Mouse (Mus musculus): ENCODE measurements around the gene Taar2. TPM values are rescaled to one million over a fixed set of nuclear protein-coding genes. Genes with fewer than 3 reads are reported as not detected.

The Taar2 gene
- polyA plus RNA-seq (2014; fragmentation: Illumina TruSeq; extraction: RNeasy Lipid Tissue Mini Kit (QIAGEN cat#74804)): not detected

DNA sequence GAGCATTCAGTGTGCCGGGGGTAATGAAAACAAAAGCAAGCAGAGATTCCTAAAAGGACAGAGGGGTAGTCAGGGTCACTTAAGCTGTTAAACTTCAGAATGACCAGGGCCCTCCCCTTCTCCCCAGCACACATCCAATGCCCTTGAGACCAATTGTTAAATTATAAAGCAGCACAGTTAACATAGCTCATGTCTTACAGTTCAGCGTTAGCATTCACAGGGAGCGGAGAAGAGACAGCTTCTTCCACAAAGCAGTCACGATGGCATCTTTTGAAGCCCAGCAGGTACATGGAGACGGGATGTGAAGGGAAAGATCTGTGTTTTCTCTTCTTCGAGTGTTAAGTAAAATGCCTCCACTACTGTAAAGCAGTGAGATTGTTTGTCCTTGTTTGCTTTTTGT, at the start of gene Taar2:
Taar2 (plus strand) TSS at position 261 of the 400 bp plus-strand sequence.

GRCm38 (mm10) chr10:23894601-23895349, 43.6 kb upstream of the Taar2 start, which contains the start of gene Vnn1:
TSS of gene Vnn1 (plus strand) at chr10:23894688.

DNA sequence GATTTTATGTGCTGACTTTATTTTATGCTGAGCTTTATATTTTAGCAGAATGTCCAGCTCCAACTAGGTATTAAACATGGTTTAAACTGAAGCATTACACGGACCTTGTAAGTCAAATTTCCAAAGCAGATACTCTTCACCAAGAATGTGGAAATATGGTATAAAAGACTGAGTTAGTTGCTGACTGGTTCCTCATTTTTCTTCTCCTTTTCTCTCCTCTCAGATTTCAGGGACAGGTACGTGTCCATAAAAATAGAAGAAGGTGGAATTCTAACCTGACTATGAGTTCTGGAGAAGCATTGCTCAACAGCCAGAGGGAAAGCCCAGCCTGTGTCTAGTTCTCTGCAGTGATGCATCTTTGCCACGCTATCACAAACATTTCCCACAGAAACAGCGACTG, 18.3 kb upstream of the Taar2 start, which contains the start of gene Taar1:
Taar1 (plus strand) TSS at position 301 of the 400 bp plus-strand sequence.

GRCm38 (mm10) chr10:23949508-23950005, 11.2 kb downstream of the Taar2 start, which contains the start of gene Taar3:
TSS of gene Taar3 (plus strand) at chr10:23949558.

DNA sequence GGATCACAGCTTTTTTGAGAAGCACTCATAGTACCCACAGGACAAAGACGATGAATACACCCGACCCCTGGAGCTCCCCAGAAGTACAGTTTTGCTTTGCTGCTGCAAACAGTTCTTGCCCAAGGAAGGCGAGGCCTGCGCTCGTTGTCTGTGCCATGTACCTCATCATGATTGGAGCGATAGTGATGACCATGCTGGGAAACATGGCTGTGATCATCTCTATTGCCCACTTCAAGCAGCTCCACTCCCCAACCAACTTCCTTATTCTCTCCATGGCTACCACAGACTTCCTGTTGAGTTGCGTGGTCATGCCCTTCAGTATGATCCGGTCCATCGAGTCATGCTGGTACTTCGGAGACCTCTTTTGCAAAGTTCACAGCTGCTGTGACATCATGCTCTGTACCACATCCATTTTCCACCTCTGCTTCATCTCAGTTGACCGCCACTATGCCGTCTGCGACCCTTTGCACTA, 22.1 kb downstream of the Taar2 start, which contains the start of gene Taar4:
Taar4 (plus strand) TSS at position 51 of the 472 bp plus-strand sequence.

GRCm38 (mm10) chr10:23970656-23971165, 32.3 kb downstream of the Taar2 start, which contains the start of gene Taar5:
TSS of gene Taar5 (plus strand) at chr10:23970706.

GRCm38 (mm10) chr10:23985546-23985945, 47.2 kb downstream of the Taar2 start, which contains the start of gene Taar6:
TSS of gene Taar6 (minus strand) at chr10:23985646.

Other genes with a start within 250 kb of the Taar2 start
- 507 TPM for gene Rps12, start 151.3 kb upstream of the Taar2 start, polyA plus RNA-seq (2014; fragmentation: Illumina TruSeq; extraction: RNeasy Lipid Tissue Mini Kit (QIAGEN cat#74804))
- gene Slc18b1, start 141.6 kb upstream of the Taar2 start, polyA plus RNA-seq (2014; fragmentation: Illumina TruSeq; extraction: RNeasy Lipid Tissue Mini Kit (QIAGEN cat#74804)): 20.2 TPM
- 0.74 TPM for gene Vnn3, start 87.1 kb upstream of the Taar2 start, polyA plus RNA-seq (2014; fragmentation: Illumina TruSeq; extraction: RNeasy Lipid Tissue Mini Kit (QIAGEN cat#74804))
- 71.7 TPM for gene Vnn1, start 43.9 kb upstream of the Taar2 start, polyA plus RNA-seq (2014; fragmentation: Illumina TruSeq; extraction: RNeasy Lipid Tissue Mini Kit (QIAGEN cat#74804))
- gene Taar1, start 18.2 kb upstream of the Taar2 start, polyA plus RNA-seq (2014; fragmentation: Illumina TruSeq; extraction: RNeasy Lipid Tissue Mini Kit (QIAGEN cat#74804)): not detected
- gene Taar3, start 11.0 kb downstream of the Taar2 start, polyA plus RNA-seq (2014; fragmentation: Illumina TruSeq; extraction: RNeasy Lipid Tissue Mini Kit (QIAGEN cat#74804)): not detected
- not detected for gene Taar4, start 21.9 kb downstream of the Taar2 start, polyA plus RNA-seq (2014; fragmentation: Illumina TruSeq; extraction: RNeasy Lipid Tissue Mini Kit (QIAGEN cat#74804))
- gene Taar5, start 32.1 kb downstream of the Taar2 start, polyA plus RNA-seq (2014; fragmentation: Illumina TruSeq; extraction: RNeasy Lipid Tissue Mini Kit (QIAGEN cat#74804)): not detected
- not detected for gene Taar6, start 47.1 kb downstream of the Taar2 start, polyA plus RNA-seq (2014; fragmentation: Illumina TruSeq; extraction: RNeasy Lipid Tissue Mini Kit (QIAGEN cat#74804))
- not detected for gene Taar7a, start 54.9 kb downstream of the Taar2 start, polyA plus RNA-seq (2014; fragmentation: Illumina TruSeq; extraction: RNeasy Lipid Tissue Mini Kit (QIAGEN cat#74804))
- not detected for gene Taar7b, start 61.4 kb downstream of the Taar2 start, polyA plus RNA-seq (2014; fragmentation: Illumina TruSeq; extraction: RNeasy Lipid Tissue Mini Kit (QIAGEN cat#74804))
- not detected for gene Taar7d, start 88.7 kb downstream of the Taar2 start, polyA plus RNA-seq (2014; fragmentation: Illumina TruSeq; extraction: RNeasy Lipid Tissue Mini Kit (QIAGEN cat#74804))
- not detected for gene Taar7e, start 99.0 kb downstream of the Taar2 start, polyA plus RNA-seq (2014; fragmentation: Illumina TruSeq; extraction: RNeasy Lipid Tissue Mini Kit (QIAGEN cat#74804))
- not detected for gene Taar7f, start 110.9 kb downstream of the Taar2 start, polyA plus RNA-seq (2014; fragmentation: Illumina TruSeq; extraction: RNeasy Lipid Tissue Mini Kit (QIAGEN cat#74804))
- not detected for gene Taar8a, start 137.9 kb downstream of the Taar2 start, polyA plus RNA-seq (2014; fragmentation: Illumina TruSeq; extraction: RNeasy Lipid Tissue Mini Kit (QIAGEN cat#74804))
- not detected for gene Taar8b, start 153.7 kb downstream of the Taar2 start, polyA plus RNA-seq (2014; fragmentation: Illumina TruSeq; extraction: RNeasy Lipid Tissue Mini Kit (QIAGEN cat#74804))
- not detected for gene Taar8c, start 163.3 kb downstream of the Taar2 start, polyA plus RNA-seq (2014; fragmentation: Illumina TruSeq; extraction: RNeasy Lipid Tissue Mini Kit (QIAGEN cat#74804))
- gene Taar9, start 171.0 kb downstream of the Taar2 start, polyA plus RNA-seq (2014; fragmentation: Illumina TruSeq; extraction: RNeasy Lipid Tissue Mini Kit (QIAGEN cat#74804)): not detected
- gene Stx7, start 210.7 kb downstream of the Taar2 start, polyA plus RNA-seq (2014; fragmentation: Illumina TruSeq; extraction: RNeasy Lipid Tissue Mini Kit (QIAGEN cat#74804)): 158 TPM

Data from ovary, adult 10 weeks (tissue).